Mouse (Mus musculus) lung, embryonic 14.5 days (tissue): Measurements from ENCODE around the gene BC017158. TPM values are rescaled to one million over a fixed set of nuclear protein-coding genes. Genes with fewer than 3 reads are reported as not detected.

Experiments used
- ATAC-seq: fragments of 200-750 bp; cut with Nextera tagmentation; 2 replicates; pipeline ENCODE4 v1.8.0; 2017; ENCODE audit warnings: mild to moderate bottlenecking, moderate TSS enrichment, moderate library complexity; ENCODE audit not compliant: insufficient read depth
- DNase-seq: peaks from one replicate; pipeline ENCODE4 v3.0.0-alpha.2; 2015
- H3K27ac ChIP-seq: fragments of 300-500 bp; sonication (generic); 2 replicates; pipeline ENCODE4 v1.5.1; 2014; ENCODE audit warnings: low read depth, mild to moderate bottlenecking, moderate library complexity
- H3K27me3 ChIP-seq: fragments of 300-500 bp; sonication (generic); 2 replicates; pipeline ENCODE4 v1.6.1; 2014; ENCODE audit warnings: low read length, control low read depth; ENCODE audit not compliant: insufficient read depth
- H3K36me3 ChIP-seq: fragments of 300-500 bp; sonication (generic); 2 replicates; pipeline ENCODE4 v1.6.1; 2014; ENCODE audit warnings: control low read depth; ENCODE audit not compliant: insufficient read depth
- H3K4me1 ChIP-seq: fragments of 300-500 bp; sonication (generic); 2 replicates; pipeline ENCODE4 v1.6.1; 2014; ENCODE audit warnings: antibody characterized with exemption, control low read depth; ENCODE audit not compliant: insufficient read depth
- H3K4me2 ChIP-seq: fragments of 300-500 bp; sonication (generic); 2 replicates; pipeline ENCODE4 v1.6.1; 2014; ENCODE audit warnings: mild to moderate bottlenecking
- H3K4me3 ChIP-seq: fragments of 300-500 bp; sonication (generic); 2 replicates; pipeline ENCODE4 v1.5.1; 2014; ENCODE audit warnings: low read depth, low read length
- H3K9ac ChIP-seq: fragments of 300-500 bp; sonication (generic); 2 replicates; pipeline ENCODE4 v1.6.1; 2014
- H3K9me3 ChIP-seq: fragments of 300-500 bp; sonication (generic); 2 replicates; pipeline ENCODE4 v1.6.1; 2016; ENCODE audit warnings: low read depth, low read length, control low read depth
- CTCF ChIP-seq: IDR thresholded peaks from 2 replicates; pipeline ENCODE4 v1.5.1; 2016; ENCODE audit warnings: antibody characterized with exemption, low read depth
- WGBS: fragments of 180-500 bp; shearing (Covaris S2); extraction: QIAGEN DNeasy Blood & Tissue Kit; methylation state at CpG from one replicate; pipeline ENCODE4 v1.1.7; 2014; 5-methylcytosine and 5-hydroxymethylcytosine counted together
- polyA plus RNA-seq: library from polyadenylated mRNA; unstranded; fragments of >200 nt; fragmentation: Nextera tagmentation; extraction: Ambion mirVana; gene quantifications from 2 replicates; pipeline ENCODE4 v1.2.1, GENCODE M21; 2014

BC017158 gene
- polyA plus RNA-seq, 1 experiment from 2014 or later: 40.4 TPM

- DNase-seq (no peak), ATAC-seq (no peak)
- no peaks in the 10 kb centered on the region for H3K36me3 ChIP-seq
Measured at GRCm38 (mm10) chr7:128309216-128309615, 11.2 kb upstream of the BC017158 start.

GRCm38 (mm10) chr7:128307851-128308250, 9.9 kb upstream of the BC017158 start:
- no peak overlapping the region for H3K9ac ChIP-seq
- H3K27ac ChIP-seq: no peak overlapping the region
- no peaks in the 10 kb centered on the region for H3K9me3 ChIP-seq
- DNase-seq (no peak), ATAC-seq (no peak)
- H3K36me3 ChIP-seq: no peaks in the 10 kb centered on the region
- H3K4me1 ChIP-seq: peaks cover 15% of the 10 kb centered on the region
- no peaks in the 10 kb centered on the region for H3K27me3 ChIP-seq
- no peak for TF ChIP-seq CTCF
- no peak overlapping the region for H3K4me3 ChIP-seq
- no peak overlapping the region for H3K4me2 ChIP-seq

More at GRCm38 (mm10) chr7:128309216-128309615, 11.2 kb upstream of the BC017158 start:
- TF ChIP-seq CTCF: no peak
- H3K9me3 ChIP-seq: no peaks in the 10 kb centered on the region
- no peak overlapping the region for H3K9ac ChIP-seq
- no peak overlapping the region for H3K27ac ChIP-seq
- H3K4me1 ChIP-seq: peaks cover 15% of the 10 kb centered on the region
- WGBS: 37% methylated on average over 3 of the region's 3 CpGs
- no peak overlapping the region for H3K4me2 ChIP-seq
- no peak overlapping the region for H3K4me3 ChIP-seq
- no peaks in the 10 kb centered on the region for H3K27me3 ChIP-seq

GRCm38 (mm10) chr7:128304907-128305306, 6.9 kb upstream of the BC017158 start:
- no peaks in the 10 kb centered on the region for H3K9me3 ChIP-seq
- 7% methylated on average over 5 of the region's 5 CpGs for WGBS
- peaks cover 4% of the 10 kb centered on the region for H3K4me1 ChIP-seq
- peak; percentile 73 for TF ChIP-seq CTCF
- no peak overlapping the region for H3K9ac ChIP-seq
- peak; percentile 86 for DNase-seq
- no peaks in the 10 kb centered on the region for H3K36me3 ChIP-seq
- peak overlapping the region; percentile 74 for H3K27ac ChIP-seq
- no peaks in the 10 kb centered on the region for H3K27me3 ChIP-seq
- no peak overlapping the region for H3K4me3 ChIP-seq
- peak; percentile 69 for ATAC-seq
- no peak overlapping the region for H3K4me2 ChIP-seq

GRCm38 (mm10) chr7:128304198-128304597, 6.2 kb upstream of the BC017158 start:
- H3K36me3 ChIP-seq: no peaks in the 10 kb centered on the region
- 55% methylated on average over 6 of the region's 6 CpGs for WGBS

GRCm38 (mm10) chr7:128302151-128302550, 4.2 kb upstream of the BC017158 start:
- H3K4me2 ChIP-seq: no peak overlapping the region
- no peak for TF ChIP-seq CTCF
- no peak overlapping the region for H3K27ac ChIP-seq
- H3K36me3 ChIP-seq: no peaks in the 10 kb centered on the region
- DNase-seq (no peak), ATAC-seq (no peak)
- no peak overlapping the region for H3K4me3 ChIP-seq
- H3K4me1 ChIP-seq: peaks cover 4% of the 10 kb centered on the region; the same call in 1 of the 2 replicates
- no peaks in the 10 kb centered on the region for H3K27me3 ChIP-seq
- no peaks in the 10 kb centered on the region for H3K9me3 ChIP-seq
- H3K9ac ChIP-seq: no peak overlapping the region
- WGBS: 81% methylated on average over 3 of the region's 3 CpGs

More at GRCm38 (mm10) chr7:128304198-128304597, 6.2 kb upstream of the BC017158 start:
- Histone ChIP-seq H3K27me3 (no peaks in the 10 kb centered on the region), H3K9me3 (no peaks in the 10 kb centered on the region), H3K9ac (no peak overlapping the region; the same call in 1 of the 2 replicates), H3K27ac (peak overlapping the region; percentile 74), H3K4me3 (no peak overlapping the region), H3K4me2 (0 out of 2 replicates have a peak overlapping the region, but pooled peaks have one; percentile 10), H3K4me1 (no peaks in the 10 kb centered on the region)
- ATAC-seq (peak; percentile 30; the same call in 1 of the 2 replicates), DNase-seq (peak; percentile 62)
- no peak for TF ChIP-seq CTCF

- no peaks in the 10 kb centered on the region for H3K9me3 ChIP-seq
- no peak overlapping the region for H3K9ac ChIP-seq
- H3K4me1 ChIP-seq: peaks cover 4% of the 10 kb centered on the region; the same call in 1 of the 2 replicates
- no peaks in the 10 kb centered on the region for H3K27me3 ChIP-seq
- 52% methylated on average over 3 of the region's 3 CpGs for WGBS
- no peak overlapping the region for H3K4me2 ChIP-seq
- peak; percentile 57 for DNase-seq
- no peak overlapping the region for H3K27ac ChIP-seq
- TF ChIP-seq CTCF: no peak
- no peak for ATAC-seq
- 0 out of 2 replicates have a peak, but pooled peaks cover under 1% of the 10 kb centered on the region for H3K36me3 ChIP-seq
- no peak overlapping the region for H3K4me3 ChIP-seq
Measured at GRCm38 (mm10) chr7:128300952-128301351, 3.0 kb upstream of the BC017158 start.

GRCm38 (mm10) chr7:128298481-128299342, 742 bp upstream of the BC017158 start:
- no peak for TF ChIP-seq CTCF
- Histone ChIP-seq H3K27ac (peak overlapping the region; percentile 93; the same call in 1 of the 2 replicates), H3K36me3 (0 out of 2 replicates have a peak, but pooled peaks cover 10% of the 10 kb centered on the region), H3K4me1 (peaks cover 4% of the 10 kb centered on the region; the same call in 1 of the 2 replicates), H3K9me3 (no peaks in the 10 kb centered on the region), H3K4me2 (peak overlapping the region; percentile 94), H3K27me3 (no peaks in the 10 kb centered on the region), H3K4me3 (peak overlapping the region; percentile 93), H3K9ac (peak overlapping the region; percentile 92)
- 79% methylated on average over 8 of the region's 8 CpGs for WGBS
- 0 out of 2 replicates have a peak, but pooled peaks have one; percentile 16 for ATAC-seq
- DNase-seq: peak; percentile 82
